Mouse (Mus musculus): ENCODE measurements around the gene Plekhb2. TPM values are rescaled to one million over a fixed set of nuclear protein-coding genes. Genes with fewer than 3 reads are reported as not detected.

Plekhb2 gene
- polyA plus RNA-seq (2014; fragmentation: Nextera tagmentation; extraction: Ambion mirVana), result 60.0 and 70.5 TPM in 2 replicates

- Histone ChIP-seq H3K4me3 (ENCODE audit: low read depth, low read length) (peak within 1 kb of the TSS; percentile 74), H3K4me1 (ENCODE audit: control insufficient read depth, insufficient read depth, low read length) (peaks cover 11% of the 10 kb centered on the region), H3K9ac (ENCODE audit: low read length) (peak within 1 kb of the TSS; percentile 92), H3K36me3 (ENCODE audit: control insufficient read depth, insufficient read depth, low read length) (no peaks in the 10 kb centered on the region), H3K27ac (ENCODE audit: low read depth, low read length) (peak within 1 kb of the TSS; percentile 30; the same call in 1 of the 2 replicates), H3K4me2 (ENCODE audit: low read length) (peak within 1 kb of the TSS; percentile 63), H3K9me3 (replicated peaks; ENCODE audit: control insufficient read depth, low read length) (no peaks in the 10 kb centered on the region), H3K27me3 (replicated peaks; ENCODE audit: control insufficient read depth, insufficient read depth, low read length) (no peaks in the 10 kb centered on the region)
- peak; percentile 90 for ATAC-seq
- peak; percentile 90 for DNase-seq (ENCODE audit: low spot score)
- 0% methylated on average over 39 of the region's 40 CpGs for WGBS
Measured at GRCm38 (mm10) chr1:34849745-34850342, at the start of gene Plekhb2. Gene Plekhb2, plus strand, starts transcription at chr1:34849976.

DNA sequence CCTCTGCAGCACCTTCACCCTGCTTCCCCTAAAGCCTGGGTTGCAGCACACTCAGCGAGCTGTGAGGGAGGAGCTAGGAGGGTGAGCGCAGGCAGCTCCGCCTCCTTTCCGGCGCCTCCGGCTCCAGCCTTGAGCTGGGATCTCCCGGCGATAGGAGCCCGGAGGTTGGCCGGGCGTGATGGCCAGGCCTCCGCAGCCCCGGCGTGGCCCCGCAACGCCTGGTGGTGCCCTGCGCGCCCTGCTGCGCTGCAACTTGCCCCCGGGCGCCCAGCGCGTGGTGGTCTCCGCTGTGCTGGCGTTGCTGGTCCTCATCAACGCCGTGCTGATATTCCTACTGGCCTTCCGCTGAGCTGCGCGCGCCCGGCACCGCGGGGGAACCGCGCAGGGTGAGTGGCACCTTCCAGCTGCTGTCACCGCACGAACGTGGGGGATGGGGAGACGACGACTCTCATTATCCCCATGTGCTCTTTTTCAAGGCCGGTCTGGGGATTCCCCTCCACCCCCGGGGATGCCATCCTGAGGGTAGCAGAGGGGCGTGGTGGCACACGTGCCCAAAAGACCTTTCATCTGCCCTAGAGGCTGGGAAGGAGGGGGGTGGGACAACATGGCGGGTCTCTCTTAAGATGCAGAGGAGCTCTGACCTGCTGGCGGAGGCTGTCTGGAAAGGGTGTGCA, 48.0 kb upstream of the Plekhb2 start:
- peak overlapping the region; percentile 64 for H3K4me3 ChIP-seq (ENCODE audit: low read depth, low read length)
- H3K9me3 ChIP-seq (replicated peaks; ENCODE audit: control insufficient read depth, low read length), result no peaks in the 10 kb centered on the region
- H3K4me2 ChIP-seq (ENCODE audit: low read length), result peak overlapping the region; percentile 77
- under 1% methylated on average over 26 of the region's 47 CpGs for WGBS
- H3K9ac ChIP-seq (ENCODE audit: low read length), result peak overlapping the region; percentile 80
- no peaks in the 10 kb centered on the region for H3K36me3 ChIP-seq (ENCODE audit: control insufficient read depth, insufficient read depth, low read length)
- DNase-seq (ENCODE audit: low spot score), result peak; percentile 84
- peak; percentile 93 for ATAC-seq
- H3K4me1 ChIP-seq (ENCODE audit: control insufficient read depth, insufficient read depth, low read length), result peaks cover 8% of the 10 kb centered on the region; the same call in 1 of the 2 replicates
- H3K27ac ChIP-seq (ENCODE audit: low read depth, low read length), result peak overlapping the region; percentile 81
- H3K27me3 ChIP-seq (replicated peaks; ENCODE audit: control insufficient read depth, insufficient read depth, low read length), result no peaks in the 10 kb centered on the region

DNA sequence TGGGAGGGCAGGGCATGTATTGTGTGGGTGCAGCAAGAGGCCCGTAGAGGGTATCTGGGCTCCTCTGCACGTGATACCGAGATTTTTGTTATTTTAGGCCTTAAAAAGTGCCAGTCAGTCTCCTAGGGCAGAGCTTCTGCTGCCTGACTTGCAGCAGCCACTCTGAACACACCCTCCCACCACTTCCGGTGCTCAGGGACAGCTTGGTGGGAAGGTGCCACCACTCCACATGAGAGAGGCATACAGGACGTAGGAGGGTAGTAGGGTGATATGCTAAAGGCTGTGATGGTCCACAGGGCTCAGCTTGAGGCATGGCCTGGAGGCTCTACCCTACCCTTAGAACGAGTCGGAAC, 47.5 kb upstream of the Plekhb2 start:
- ATAC-seq (no peak), DNase-seq (ENCODE audit: low spot score) (no peak)

GRCm38 (mm10) chr1:34804863-34805262, 44.9 kb upstream of the Plekhb2 start:
- peaks cover 8% of the 10 kb centered on the region; the same call in 1 of the 2 replicates for H3K4me1 ChIP-seq (ENCODE audit: control insufficient read depth, insufficient read depth, low read length)
- H3K4me3 ChIP-seq (ENCODE audit: low read depth, low read length), result no peak overlapping the region
- H3K27me3 ChIP-seq (replicated peaks; ENCODE audit: control insufficient read depth, insufficient read depth, low read length), result no peaks in the 10 kb centered on the region
- H3K4me2 ChIP-seq (ENCODE audit: low read length), result no peak overlapping the region
- ATAC-seq (no peak), DNase-seq (ENCODE audit: low spot score) (no peak)
- H3K36me3 ChIP-seq (ENCODE audit: control insufficient read depth, insufficient read depth, low read length), result peaks cover 23% of the 10 kb centered on the region
- no peaks in the 10 kb centered on the region for H3K9me3 ChIP-seq (replicated peaks; ENCODE audit: control insufficient read depth, low read length)
- H3K9ac ChIP-seq (ENCODE audit: low read length), result no peak overlapping the region
- 86% methylated on average over 7 of the region's 7 CpGs for WGBS
- H3K27ac ChIP-seq (ENCODE audit: low read depth, low read length), result no peak overlapping the region

More for the DNA sequence above, 47.5 kb upstream of the Plekhb2 start:
- peak overlapping the region; percentile 64 for H3K4me3 ChIP-seq (ENCODE audit: low read depth, low read length)
- H3K9ac ChIP-seq (ENCODE audit: low read length), result peak overlapping the region; percentile 80
- H3K36me3 ChIP-seq (ENCODE audit: control insufficient read depth, insufficient read depth, low read length), result peaks cover 5% of the 10 kb centered on the region; the same call in 1 of the 2 replicates
- H3K4me2 ChIP-seq (ENCODE audit: low read length), result peak overlapping the region; percentile 77
- H3K27ac ChIP-seq (ENCODE audit: low read depth, low read length), result peak overlapping the region; percentile 81; the same call in 1 of the 2 replicates
- no peaks in the 10 kb centered on the region for H3K9me3 ChIP-seq (replicated peaks; ENCODE audit: control insufficient read depth, low read length)
- 32% methylated on average over 7 of the region's 7 CpGs for WGBS
- no peaks in the 10 kb centered on the region for H3K27me3 ChIP-seq (replicated peaks; ENCODE audit: control insufficient read depth, insufficient read depth, low read length)
- H3K4me1 ChIP-seq (ENCODE audit: control insufficient read depth, insufficient read depth, low read length), result peaks cover 8% of the 10 kb centered on the region; the same call in 1 of the 2 replicates

- no peaks in the 10 kb centered on the region for H3K27me3 ChIP-seq (replicated peaks; ENCODE audit: control insufficient read depth, insufficient read depth, low read length)
- 22% methylated on average over 35 of the region's 35 CpGs for WGBS
- no peaks in the 10 kb centered on the region for H3K9me3 ChIP-seq (replicated peaks; ENCODE audit: control insufficient read depth, low read length)
- ATAC-seq (no peak), DNase-seq (ENCODE audit: low spot score) (peak; percentile 30)
- H3K36me3 ChIP-seq (ENCODE audit: control insufficient read depth, insufficient read depth, low read length), result peaks cover 34% of the 10 kb centered on the region
- H3K4me2 ChIP-seq (ENCODE audit: low read length), result no peak overlapping the region
- H3K4me1 ChIP-seq (ENCODE audit: control insufficient read depth, insufficient read depth, low read length), result peaks cover 8% of the 10 kb centered on the region; the same call in 1 of the 2 replicates
- H3K9ac ChIP-seq (ENCODE audit: low read length), result no peak overlapping the region
- H3K4me3 ChIP-seq (ENCODE audit: low read depth, low read length), result no peak overlapping the region
- H3K27ac ChIP-seq (ENCODE audit: low read depth, low read length), result no peak overlapping the region
Measured at GRCm38 (mm10) chr1:34805931-34806520, 43.8 kb upstream of the Plekhb2 start.

DNA sequence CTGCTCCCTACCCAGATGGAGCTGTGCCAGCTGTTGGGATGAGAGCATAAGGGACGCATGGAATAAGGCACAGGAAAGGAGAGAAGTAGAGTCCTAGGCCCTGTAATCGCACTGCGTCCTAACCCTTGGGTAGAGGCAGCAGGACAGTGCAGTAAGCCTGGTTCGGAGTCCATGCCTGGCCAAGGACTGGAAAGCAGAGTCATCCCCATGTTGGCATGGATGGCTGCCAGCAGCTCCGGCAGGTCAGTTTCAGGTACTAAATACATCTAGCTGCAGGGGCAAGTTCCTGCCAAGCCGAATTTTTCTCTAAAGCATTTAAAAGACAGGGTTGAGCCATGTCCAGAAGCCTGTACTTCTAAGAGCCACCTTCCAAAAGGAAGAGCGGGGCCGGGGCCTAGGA, 41.3 kb upstream of the Plekhb2 start:
- DNase-seq (ENCODE audit: low spot score) (no peak), ATAC-seq (no peak)
- Histone ChIP-seq H3K9me3 (replicated peaks; ENCODE audit: control insufficient read depth, low read length) (no peaks in the 10 kb centered on the region), H3K27ac (ENCODE audit: low read depth, low read length) (no peak overlapping the region), H3K4me3 (ENCODE audit: low read depth, low read length) (no peak overlapping the region), H3K4me1 (ENCODE audit: control insufficient read depth, insufficient read depth, low read length) (no peaks in the 10 kb centered on the region), H3K36me3 (ENCODE audit: control insufficient read depth, insufficient read depth, low read length) (peaks cover 58% of the 10 kb centered on the region), H3K4me2 (ENCODE audit: low read length) (no peak overlapping the region), H3K27me3 (replicated peaks; ENCODE audit: control insufficient read depth, insufficient read depth, low read length) (no peaks in the 10 kb centered on the region), H3K9ac (ENCODE audit: low read length) (no peak overlapping the region)
- WGBS, result 87% methylated on average over 8 of the region's 8 CpGs

DNA sequence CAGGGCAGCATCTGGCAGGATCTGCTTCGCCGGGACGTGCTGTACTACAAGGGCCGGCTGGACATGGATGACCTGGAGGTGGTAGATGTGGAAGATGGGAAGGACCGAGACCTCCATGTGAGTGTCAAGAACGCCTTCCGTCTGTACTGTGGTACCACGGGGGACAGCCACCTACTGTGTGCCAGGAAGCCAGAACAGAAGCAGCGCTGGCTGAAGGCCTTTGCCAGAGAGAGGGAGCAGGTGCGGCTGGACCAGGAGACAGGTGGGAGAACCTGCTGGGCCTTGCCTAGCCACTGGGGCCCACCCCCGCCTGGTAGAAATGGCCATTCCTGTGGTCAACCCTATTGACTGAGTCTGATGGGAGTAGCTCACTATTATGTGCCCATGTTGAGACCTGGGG, 39.5 kb upstream of the Plekhb2 start:
- WGBS, result 93% methylated on average over 11 of the region's 11 CpGs
- no peak overlapping the region for H3K27ac ChIP-seq (ENCODE audit: low read depth, low read length)
- no peak overlapping the region for H3K4me3 ChIP-seq (ENCODE audit: low read depth, low read length)
- no peaks in the 10 kb centered on the region for H3K27me3 ChIP-seq (replicated peaks; ENCODE audit: control insufficient read depth, insufficient read depth, low read length)
- no peaks in the 10 kb centered on the region for H3K4me1 ChIP-seq (ENCODE audit: control insufficient read depth, insufficient read depth, low read length)
- no peaks in the 10 kb centered on the region for H3K9me3 ChIP-seq (replicated peaks; ENCODE audit: control insufficient read depth, low read length)
- ATAC-seq (no peak), DNase-seq (ENCODE audit: low spot score) (no peak)
- no peak overlapping the region for H3K4me2 ChIP-seq (ENCODE audit: low read length)
- H3K9ac ChIP-seq (ENCODE audit: low read length), result no peak overlapping the region
- peaks cover 76% of the 10 kb centered on the region for H3K36me3 ChIP-seq (ENCODE audit: control insufficient read depth, insufficient read depth, low read length)

- Histone ChIP-seq H3K27ac (ENCODE audit: low read depth, low read length) (no peak overlapping the region), H3K4me1 (ENCODE audit: control insufficient read depth, insufficient read depth, low read length) (no peaks in the 10 kb centered on the region), H3K9me3 (replicated peaks; ENCODE audit: control insufficient read depth, low read length) (no peaks in the 10 kb centered on the region), H3K4me3 (ENCODE audit: low read depth, low read length) (no peak overlapping the region), H3K36me3 (ENCODE audit: control insufficient read depth, insufficient read depth, low read length) (peaks cover 84% of the 10 kb centered on the region), H3K27me3 (replicated peaks; ENCODE audit: control insufficient read depth, insufficient read depth, low read length) (no peaks in the 10 kb centered on the region), H3K9ac (ENCODE audit: low read length) (no peak overlapping the region), H3K4me2 (ENCODE audit: low read length) (no peak overlapping the region)
- ATAC-seq, result no peak
- DNase-seq (ENCODE audit: low spot score), result no peak
- WGBS, result 91% methylated on average over 6 of the region's 6 CpGs
Measured at GRCm38 (mm10) chr1:34811035-34811434, 38.7 kb upstream of the Plekhb2 start.

All from forebrain, embryonic 14.5 days (tissue).